Mouse (Mus musculus): ENCODE measurements around the gene Fubp1. TPM values are rescaled to one million over a fixed set of nuclear protein-coding genes. Genes with fewer than 3 reads are reported as not detected.

Fubp1 gene
- 41.2 TPM for polyA plus RNA-seq (2014; fragmentation: Illumina TruSeq; extraction: RNeasy Lipid Tissue Mini Kit (QIAGEN cat#74804); ENCODE audit: low read depth, low replicate concordance)

DNA sequence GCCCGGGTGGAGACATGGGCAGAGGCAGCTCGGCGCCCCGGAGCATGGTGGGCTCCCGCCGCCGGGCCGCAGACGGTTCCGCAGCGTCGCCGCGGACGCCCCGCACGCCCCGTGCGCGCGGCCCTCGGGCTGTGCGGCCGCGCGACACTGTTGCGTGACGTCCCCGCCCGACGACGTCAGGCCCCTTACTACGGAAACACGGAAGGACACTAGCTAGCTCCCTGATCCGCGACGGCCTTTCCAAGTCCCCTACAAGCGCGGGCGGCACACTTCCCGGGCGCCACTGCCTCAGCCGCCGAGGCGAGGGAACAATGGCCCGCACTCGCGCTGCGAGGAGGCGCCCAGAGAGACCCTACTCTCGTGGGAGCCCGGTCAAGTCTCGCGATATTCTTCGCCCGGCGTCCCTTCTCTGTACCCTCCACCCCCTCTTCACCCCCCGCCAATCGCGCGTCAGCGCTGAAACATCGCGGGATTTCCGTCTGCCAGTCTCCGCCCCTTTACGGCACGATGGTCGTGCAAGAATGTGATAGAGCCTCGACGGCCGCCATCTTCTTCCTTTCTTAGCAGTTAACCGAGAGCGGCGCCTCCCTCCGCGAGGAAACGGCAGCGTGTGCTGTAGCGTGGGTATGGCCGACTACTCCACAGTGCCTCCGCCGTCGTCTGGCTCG is at the start of gene Fubp1, which contains the start of gene Dnajb4:
Fubp1 (plus strand) TSS at position 456 of the 668 bp plus-strand sequence.
Dnajb4 (minus strand) TSS at position 336 of the 668 bp plus-strand sequence.

DNA sequence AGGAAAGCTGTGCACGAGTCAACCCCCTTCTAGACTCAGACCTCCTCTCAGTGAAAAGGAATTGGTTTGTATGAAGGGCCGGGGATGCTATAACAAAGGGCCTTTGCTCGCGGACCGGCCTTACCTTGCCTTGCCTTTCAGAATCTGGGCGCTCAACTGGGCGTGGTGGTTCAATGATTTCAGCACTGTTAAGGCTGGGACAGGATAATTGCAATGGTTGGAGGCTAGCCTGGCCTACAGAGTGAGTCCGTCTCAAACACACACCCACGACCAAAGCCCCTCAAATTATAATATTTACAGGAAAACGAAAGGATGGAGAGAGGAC is 44.2 kb upstream of the Fubp1 start, which contains the start of gene Gipc2:
Gipc2 (minus strand) TSS at position 132 of the 325 bp plus-strand sequence.

DNA sequence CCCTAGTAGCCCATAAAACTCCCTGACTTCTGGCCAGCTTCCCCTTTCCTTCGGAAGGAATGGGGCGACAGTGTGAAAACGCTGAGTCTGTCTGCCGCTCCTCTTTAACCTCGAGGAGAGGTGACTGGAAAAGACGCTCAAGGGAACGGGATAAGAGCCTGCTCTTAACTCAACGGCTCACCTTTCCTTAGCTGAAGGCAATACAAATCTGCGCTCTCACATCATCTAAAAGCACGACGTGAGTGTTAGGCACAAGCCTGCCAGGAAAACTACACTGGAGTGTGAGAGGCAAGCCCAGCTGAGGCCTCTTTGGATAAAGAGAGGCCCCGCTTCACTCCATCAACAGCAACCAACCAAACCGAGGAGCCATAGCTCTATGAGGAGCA is 55.8 kb downstream of the Fubp1 start, which contains the start of gene Nexn:
Nexn (minus strand) TSS at position 315 of the 386 bp plus-strand sequence.

Other genes with a start within 250 kb of the Fubp1 start
- 1.2 TPM for gene Gipc2, start 44.2 kb upstream of the Fubp1 start, polyA plus RNA-seq (2014; fragmentation: Illumina TruSeq; extraction: RNeasy Lipid Tissue Mini Kit (QIAGEN cat#74804); ENCODE audit: low read depth, low replicate concordance)
- 70.2 TPM for gene Dnajb4, start 120 bp upstream of the Fubp1 start, polyA plus RNA-seq (2014; fragmentation: Illumina TruSeq; extraction: RNeasy Lipid Tissue Mini Kit (QIAGEN cat#74804); ENCODE audit: low read depth, low replicate concordance)
- gene Nexn, start 55.9 kb downstream of the Fubp1 start, polyA plus RNA-seq (2014; fragmentation: Illumina TruSeq; extraction: RNeasy Lipid Tissue Mini Kit (QIAGEN cat#74804); ENCODE audit: low read depth, low replicate concordance) = 5.3 TPM
- gene Miga1, start 130.0 kb downstream of the Fubp1 start, polyA plus RNA-seq (2014; fragmentation: Illumina TruSeq; extraction: RNeasy Lipid Tissue Mini Kit (QIAGEN cat#74804); ENCODE audit: low read depth, low replicate concordance) = 2.4 TPM
- 49.9 TPM for gene Usp33, start 136.1 kb downstream of the Fubp1 start, polyA plus RNA-seq (2014; fragmentation: Illumina TruSeq; extraction: RNeasy Lipid Tissue Mini Kit (QIAGEN cat#74804); ENCODE audit: low read depth, low replicate concordance)
- gene Zzz3, start 185.1 kb downstream of the Fubp1 start, polyA plus RNA-seq (2014; fragmentation: Illumina TruSeq; extraction: RNeasy Lipid Tissue Mini Kit (QIAGEN cat#74804); ENCODE audit: low read depth, low replicate concordance) = 21.9 TPM